Mouse (Mus musculus) kidney, adult 9 months (tissue): ENCODE measurements around the gene Ostf1.

Experiments
- DNase-seq: peaks from one replicate; pipeline ENCODE4 v3.0.0; 2022

Gene Ostf1

GRCm38 (mm10) chr19:18643411-18643810 lies 11.8 kb upstream of the Ostf1 start:
- DNase-seq, result no peak

DNA sequence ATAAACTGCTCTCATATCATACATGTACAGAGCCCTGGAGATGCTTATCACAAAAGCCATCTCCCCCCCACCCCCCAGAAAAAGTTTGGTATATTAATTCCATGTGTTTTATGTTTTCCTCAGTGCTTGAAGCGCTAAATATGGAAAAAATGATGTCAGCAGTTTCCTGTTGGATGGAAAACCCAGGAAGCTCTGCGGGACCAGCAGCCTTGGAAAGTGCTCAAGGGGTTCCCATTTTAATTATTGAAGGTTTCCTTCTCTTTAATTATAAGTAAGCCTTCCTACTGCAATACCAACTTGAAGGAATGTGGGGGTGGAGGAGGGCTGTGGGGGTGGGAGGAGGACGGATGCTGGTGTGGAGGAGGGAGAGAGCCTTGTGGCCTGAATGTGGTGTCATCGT lies 9.4 kb upstream of the Ostf1 start:
- no peak for DNase-seq

DNA sequence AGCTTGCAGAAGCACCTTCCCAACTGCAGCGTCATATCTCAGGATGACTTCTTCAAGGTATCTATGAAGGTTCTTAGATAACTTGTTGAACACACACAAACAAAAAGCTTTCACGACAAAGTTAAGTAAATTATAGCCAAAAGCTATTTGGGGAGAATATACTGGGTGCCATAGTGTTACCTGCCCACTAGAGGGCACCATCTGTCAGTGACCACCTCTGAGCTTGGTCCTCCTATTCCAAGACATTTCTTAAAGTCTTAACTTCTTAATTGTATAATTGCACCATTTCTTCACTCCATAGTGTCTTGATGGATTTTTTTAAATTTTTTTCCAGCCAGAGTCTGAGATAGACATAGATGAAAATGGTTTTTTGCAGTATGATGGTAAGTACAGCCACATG lies 7.9 kb upstream of the Ostf1 start:
- DNase-seq, result no peak

GRCm38 (mm10) chr19:18638949-18639348 lies 7.3 kb upstream of the Ostf1 start:
- DNase-seq, result no peak

- no peak for DNase-seq
Observed at GRCm38 (mm10) chr19:18637954-18638353, 6.3 kb upstream of the Ostf1 start.

- DNase-seq, result peak; percentile 86
Observed at GRCm38 (mm10) chr19:18632231-18633185, 885 bp upstream of the Ostf1 start.

DNA sequence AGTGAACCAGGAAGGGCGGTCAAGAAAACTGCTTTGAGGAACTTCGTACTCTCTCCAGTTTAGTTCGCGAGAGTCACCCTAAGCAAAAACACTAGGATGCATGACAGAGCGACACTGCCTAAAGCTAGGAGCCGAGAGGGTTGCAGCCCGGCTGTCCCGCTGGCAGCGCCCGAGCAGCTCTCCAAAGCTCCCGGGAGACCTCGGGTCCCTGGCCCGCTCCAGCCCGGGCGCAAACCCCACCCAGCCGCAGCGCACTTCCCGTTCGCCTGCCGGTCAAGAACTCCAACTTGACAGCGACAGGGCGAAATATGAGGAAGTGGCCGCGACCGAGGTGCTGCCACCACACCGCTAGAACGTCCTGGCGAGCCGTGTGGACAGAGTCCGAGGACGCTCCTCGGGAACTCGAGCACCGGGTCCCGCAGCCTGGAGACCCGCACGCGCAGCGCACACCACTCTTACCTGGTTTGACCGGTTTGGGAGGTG lies 421 bp downstream of the Ostf1 start:
- peak; percentile 65 for DNase-seq

DNA sequence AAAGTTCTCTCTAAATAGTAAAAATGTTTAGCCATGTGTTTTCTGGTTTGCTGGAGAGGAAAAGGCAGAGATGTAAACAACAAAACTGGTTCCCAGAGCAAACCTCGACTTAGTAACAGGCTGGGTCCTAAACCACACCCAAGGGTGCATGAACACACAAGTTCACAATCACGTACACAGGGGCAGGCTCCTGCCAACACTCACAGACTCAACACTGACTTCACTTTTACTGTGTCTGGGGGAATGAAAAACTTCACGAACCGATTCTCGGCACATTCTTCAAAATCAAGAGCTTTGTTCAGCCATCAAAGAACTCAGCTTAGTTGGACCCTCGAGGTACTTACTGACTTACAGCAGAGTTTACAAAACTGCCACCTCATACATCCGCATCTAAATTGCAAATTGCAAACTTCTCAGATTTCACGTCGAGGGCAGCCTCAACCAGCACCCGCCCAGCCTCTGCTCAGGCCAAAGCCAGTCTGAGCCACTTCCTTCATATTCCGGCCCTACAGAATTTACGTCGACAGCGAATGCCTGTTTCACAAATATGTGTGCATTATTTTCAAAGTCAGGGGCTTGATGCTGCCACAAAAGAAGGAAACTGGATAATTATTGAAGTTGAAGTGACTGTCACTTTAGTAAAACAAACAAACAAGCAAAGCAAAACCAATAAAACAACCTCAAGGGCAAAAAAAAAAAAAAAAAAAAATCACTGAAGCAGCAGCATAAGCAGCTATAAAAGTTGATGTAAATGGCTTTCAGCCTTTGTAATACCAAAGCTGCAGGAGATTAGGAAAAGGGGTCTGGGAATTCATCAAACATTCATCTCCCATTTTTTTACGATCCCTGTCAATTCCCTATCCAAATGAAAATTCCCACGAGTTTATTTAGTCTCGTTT lies 1.2 kb downstream of the Ostf1 start:
- DNase-seq, result peak; percentile 75

DNA sequence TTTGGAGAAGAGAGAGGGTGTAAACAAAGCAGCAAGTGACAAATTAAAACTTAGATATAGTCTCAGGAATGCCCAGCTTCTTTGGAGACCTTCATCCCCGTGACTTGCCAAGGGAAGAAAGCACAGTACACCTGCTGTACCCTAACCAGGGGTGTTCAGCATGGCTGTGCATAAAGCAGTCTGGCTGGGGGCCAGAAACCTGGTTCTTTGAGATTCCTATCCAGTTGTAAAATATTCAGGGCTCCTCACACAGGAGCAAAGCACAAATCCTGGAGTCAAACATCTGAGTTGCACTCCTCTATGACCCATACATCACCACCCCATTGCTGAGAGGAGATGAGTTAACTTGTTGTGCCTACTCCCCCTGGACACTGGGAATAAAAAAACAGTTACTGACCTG lies 2.0 kb downstream of the Ostf1 start:
- DNase-seq, result peak; percentile 93

GRCm38 (mm10) chr19:18623894-18624293 lies 7.7 kb downstream of the Ostf1 start:
- DNase-seq, result no peak

GRCm38 (mm10) chr19:18619691-18620090 lies 11.9 kb downstream of the Ostf1 start:
- DNase-seq, result no peak

- DNase-seq, result no peak
Observed at GRCm38 (mm10) chr19:18619060-18619459, 12.6 kb downstream of the Ostf1 start.

DNA sequence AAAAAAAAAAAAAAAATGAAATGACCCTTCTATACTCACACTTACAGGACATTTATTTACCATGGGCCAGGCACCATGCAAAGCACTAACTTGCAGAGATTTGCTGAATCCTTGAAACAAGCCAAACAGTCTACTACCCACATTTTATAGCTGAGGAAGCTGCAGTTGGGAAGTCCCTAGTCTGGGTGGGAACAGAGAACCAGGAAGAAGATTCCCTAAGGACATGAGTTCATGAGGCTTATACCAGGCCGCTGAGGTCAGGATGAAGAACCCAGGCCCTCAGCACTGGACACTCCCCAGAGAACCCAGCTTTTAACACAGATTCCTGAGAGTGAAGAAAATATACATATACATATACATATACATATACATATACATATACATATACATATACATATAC lies 14.1 kb downstream of the Ostf1 start:
- DNase-seq, result no peak

DNA sequence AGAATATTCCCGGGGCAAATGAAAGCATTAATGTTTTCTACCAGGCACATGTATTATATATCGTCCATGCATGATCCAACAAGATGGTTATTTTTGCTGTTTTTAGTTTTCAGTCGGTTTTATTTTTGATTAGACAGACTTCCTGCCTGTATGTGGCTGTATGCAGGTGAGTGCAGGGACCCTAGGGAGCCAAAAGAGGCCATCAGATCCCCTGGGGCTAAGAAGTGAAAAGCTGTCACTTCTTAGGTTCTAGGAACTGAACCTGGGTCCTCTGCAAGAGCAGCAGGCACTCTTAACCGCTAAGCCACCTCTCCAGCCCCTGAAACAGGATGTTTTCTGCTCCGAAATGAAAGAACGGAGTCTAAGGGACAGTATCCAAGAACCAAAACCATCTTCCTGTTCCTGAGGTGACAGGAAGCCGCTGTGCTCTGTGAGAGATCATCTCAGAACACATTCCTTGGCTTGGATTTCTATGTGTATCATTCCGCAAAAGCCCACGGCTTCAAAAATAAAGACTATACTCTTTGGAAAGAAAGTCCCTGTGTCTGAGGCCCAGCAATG lies 15.9 kb downstream of the Ostf1 start:
- no peak for DNase-seq

DNA sequence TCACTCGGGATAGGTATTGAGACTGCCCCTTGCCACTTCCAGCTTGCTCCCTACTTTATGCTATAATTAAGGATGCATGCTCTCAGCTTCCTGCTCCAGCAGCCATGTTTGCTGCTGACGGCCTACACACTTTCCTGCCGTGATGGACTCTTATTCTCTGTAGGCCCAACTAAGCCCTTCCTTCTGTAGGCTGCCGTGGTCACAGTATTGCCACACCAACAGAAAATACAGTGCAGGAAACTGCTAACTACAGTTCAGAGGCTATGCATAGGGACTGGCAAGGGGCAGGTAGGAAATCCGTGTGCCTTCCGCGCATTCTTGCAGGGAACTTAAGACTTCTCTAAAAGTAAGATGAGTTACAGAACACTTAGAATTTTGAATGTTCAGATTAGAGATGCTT lies 17.3 kb downstream of the Ostf1 start:
- no peak for DNase-seq

DNA sequence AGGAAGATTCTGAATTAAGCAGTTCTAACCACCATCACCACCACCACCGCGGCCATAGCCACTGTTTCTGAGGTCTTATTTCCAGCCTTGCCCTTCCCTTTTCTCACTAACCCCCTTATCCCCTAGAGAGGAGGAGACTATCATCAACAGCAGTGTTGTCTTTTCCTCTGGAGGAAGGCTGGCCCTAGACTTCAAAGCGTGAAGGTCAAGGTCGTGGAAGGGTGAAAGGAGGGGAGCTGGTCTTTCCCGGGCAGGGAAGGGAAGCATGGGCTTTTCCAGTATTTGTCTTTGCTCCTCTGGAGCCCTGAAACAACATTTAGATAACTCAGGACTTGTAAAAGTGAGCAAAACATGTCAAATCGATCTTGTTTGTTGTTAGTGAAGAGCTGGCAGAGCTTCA lies 22.6 kb downstream of the Ostf1 start:
- DNase-seq, result no peak

- no peak for DNase-seq
Observed at GRCm38 (mm10) chr19:18607907-18608306, 23.7 kb downstream of the Ostf1 start.

GRCm38 (mm10) chr19:18603011-18603410 lies 28.6 kb downstream of the Ostf1 start:
- no peak for DNase-seq

GRCm38 (mm10) chr19:18600611-18601010 lies 31.0 kb downstream of the Ostf1 start:
- no peak for DNase-seq

GRCm38 (mm10) chr19:18599650-18600049 lies 32.0 kb downstream of the Ostf1 start:
- no peak for DNase-seq

DNA sequence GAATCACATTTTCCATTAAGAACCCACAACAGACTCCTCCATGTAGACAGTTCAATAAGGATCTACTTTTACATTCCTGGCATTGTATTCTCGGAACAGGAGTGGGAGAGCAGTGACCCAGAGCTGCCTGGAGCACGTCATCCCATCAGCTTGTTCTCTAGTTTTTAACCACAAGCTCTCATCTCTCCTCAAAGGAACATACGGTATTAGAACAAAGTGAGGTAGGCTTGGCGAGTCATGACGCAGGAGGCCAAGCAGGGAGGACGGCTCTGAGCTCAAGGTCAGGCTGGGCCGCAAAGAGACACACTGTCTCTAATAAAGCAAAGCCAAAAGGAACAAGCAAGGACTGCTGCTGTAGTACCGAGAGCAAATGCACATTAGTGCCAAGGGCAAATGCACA lies 32.6 kb downstream of the Ostf1 start:
- DNase-seq, result no peak

- DNase-seq, result no peak
Observed at GRCm38 (mm10) chr19:18598265-18598926, 33.2 kb downstream of the Ostf1 start.

- DNase-seq, result no peak
Observed at GRCm38 (mm10) chr19:18597772-18598171, 33.9 kb downstream of the Ostf1 start.
